Mouse (Mus musculus) midbrain, postnatal 0 days (tissue): ENCODE data around the gene Efemp2. TPM values are rescaled to one million over a fixed set of nuclear protein-coding genes. Genes with fewer than 3 reads are reported as not detected.

Experiments
- ATAC-seq: fragments of 200-750 bp; cut with Nextera tagmentation; 2 replicates; pipeline ENCODE4 v1.8.0; 2017; ENCODE audit warnings: moderate number of reproducible peaks, mild to moderate bottlenecking, moderate TSS enrichment, moderate library complexity; ENCODE audit not compliant: low FRiP score
- DNase-seq: peaks from one replicate; pipeline ENCODE4 v3.0.0-alpha.2; 2015; ENCODE audit warnings: low spot score
- H3K27ac ChIP-seq: fragments of 300-500 bp; sonication (generic); 2 replicates; pipeline ENCODE4 v1.5.1; 2014; ENCODE audit warnings: low read depth, mild to moderate bottlenecking, low read length, mixed read lengths
- H3K27me3 ChIP-seq: fragments of 300-500 bp; sonication (generic); 2 replicates; pipeline ENCODE4 v1.6.1; 2014; ENCODE audit warnings: low read length, control low read depth, mixed read lengths; ENCODE audit not compliant: insufficient read depth
- H3K36me3 ChIP-seq: fragments of 300-500 bp; sonication (generic); 2 replicates; pipeline ENCODE4 v1.6.1; 2014; ENCODE audit warnings: low read length, control low read depth, mixed read lengths; ENCODE audit not compliant: insufficient read depth
- H3K4me1 ChIP-seq: fragments of 300-500 bp; sonication (generic); 2 replicates; pipeline ENCODE4 v1.6.1; 2014; ENCODE audit warnings: mild to moderate bottlenecking, control low read depth, antibody characterized with exemption, low read length, mixed read lengths; ENCODE audit not compliant: insufficient read depth
- H3K4me2 ChIP-seq: fragments of 300-500 bp; sonication (generic); 2 replicates; pipeline ENCODE4 v1.6.1; 2014; ENCODE audit warnings: low read depth, mild to moderate bottlenecking, low read length, mixed read lengths; ENCODE audit not compliant: poor library complexity, severe bottlenecking
- H3K4me3 ChIP-seq: fragments of 300-500 bp; sonication (generic); 2 replicates; pipeline ENCODE4 v1.5.1; 2014; ENCODE audit warnings: low read depth, mild to moderate bottlenecking, low read length, moderate library complexity
- H3K9ac ChIP-seq: fragments of 300-500 bp; sonication (generic); replicated peaks from 2 replicates; pipeline ENCODE4 v1.6.1; 2014; ENCODE audit warnings: mild to moderate bottlenecking, low read length, moderate library complexity, mixed read lengths; ENCODE audit not compliant: poor library complexity, severe bottlenecking
- H3K9me3 ChIP-seq: fragments of 300-500 bp; sonication (generic); 2 replicates; pipeline ENCODE4 v1.6.1; 2016; ENCODE audit warnings: low read length, control low read depth
- CTCF ChIP-seq: IDR thresholded peaks from 2 replicates; pipeline ENCODE4 v1.5.1; 2016; ENCODE audit warnings: antibody characterized with exemption, mild to moderate bottlenecking
- WGBS: fragments of 180-500 bp; shearing (Covaris S2); extraction: QIAGEN DNeasy Blood & Tissue Kit; methylation state at CpG from one replicate; pipeline ENCODE4 v1.1.7; 2014; 5-methylcytosine and 5-hydroxymethylcytosine counted together
- polyA plus RNA-seq: library from polyadenylated mRNA; unstranded; fragments of >200 nt; fragmentation: Nextera tagmentation; extraction: Ambion mirVana; gene quantifications from 2 replicates; pipeline ENCODE4 v1.2.1, GENCODE M21; 2015
- total RNA-seq: library from RNA; depleted of rRNA; stranded (reverse); fragments of >200 nt; gene quantifications from 2 replicates; pipeline ENCODE4 v1.2.3, GENCODE M21; 2014

The Efemp2 gene
- total and polyA plus RNA-seq, 2 experiments from 2014 or later: 32.9 to 35.2 TPM

GRCm38 (mm10) chr19:5428083-5428482 is 45.7 kb upstream of the Efemp2 start:
- peak; percentile 51 for DNase-seq
- ATAC-seq: no peak
- H3K9me3 ChIP-seq: no peaks in the 10 kb centered on the region
- no peak overlapping the region for H3K4me2 ChIP-seq
- H3K27me3 ChIP-seq: no peaks in the 10 kb centered on the region
- no peak overlapping the region for H3K9ac ChIP-seq
- peaks cover 11% of the 10 kb centered on the region; the same call in 1 of the 2 replicates for H3K36me3 ChIP-seq
- 78% methylated on average over 2 of the region's 2 CpGs for WGBS
- no peak overlapping the region for H3K27ac ChIP-seq
- H3K4me3 ChIP-seq: no peak overlapping the region
- TF ChIP-seq CTCF: peak; percentile 67
- peaks cover 17% of the 10 kb centered on the region for H3K4me1 ChIP-seq

GRCm38 (mm10) chr19:5429219-5429618 is 44.5 kb upstream of the Efemp2 start:
- Histone ChIP-seq H3K4me1 (peaks cover 16% of the 10 kb centered on the region), H3K36me3 (peaks cover 11% of the 10 kb centered on the region; the same call in 1 of the 2 replicates), H3K9me3 (no peaks in the 10 kb centered on the region), H3K4me3 (no peak overlapping the region), H3K9ac (no peak overlapping the region; the same call in 1 of the 2 replicates), H3K4me2 (no peak overlapping the region), H3K27me3 (no peaks in the 10 kb centered on the region), H3K27ac (no peak overlapping the region)
- DNase-seq: no peak
- 86% methylated on average over 4 of the region's 4 CpGs for WGBS
- ATAC-seq: no peak
- TF ChIP-seq CTCF: no peak

- 68% methylated on average over 8 of the region's 8 CpGs for WGBS
- H3K27ac ChIP-seq: no peak overlapping the region
- no peak overlapping the region for H3K4me3 ChIP-seq
- H3K4me2 ChIP-seq: no peak overlapping the region
- peaks cover 16% of the 10 kb centered on the region for H3K4me1 ChIP-seq
- no peak for ATAC-seq
- H3K9me3 ChIP-seq: no peaks in the 10 kb centered on the region
- peak; percentile 26 for DNase-seq
- peaks cover 11% of the 10 kb centered on the region; the same call in 1 of the 2 replicates for H3K36me3 ChIP-seq
- H3K27me3 ChIP-seq: no peaks in the 10 kb centered on the region
- no peak overlapping the region for H3K9ac ChIP-seq
- no peak for TF ChIP-seq CTCF
These were observed 43.9 kb upstream of the Efemp2 start for GRCm38 (mm10) chr19:5429806-5430205.

- peaks cover 11% of the 10 kb centered on the region; the same call in 1 of the 2 replicates for H3K36me3 ChIP-seq
- no peak for ATAC-seq
- peaks cover 16% of the 10 kb centered on the region for H3K4me1 ChIP-seq
- no peak for TF ChIP-seq CTCF
- no peaks in the 10 kb centered on the region for H3K27me3 ChIP-seq
- H3K9ac ChIP-seq: no peak overlapping the region
- H3K4me3 ChIP-seq: no peak overlapping the region
- no peaks in the 10 kb centered on the region for H3K9me3 ChIP-seq
- 80% methylated on average over 1 of the region's 1 CpGs for WGBS
- H3K27ac ChIP-seq: no peak overlapping the region
- no peak overlapping the region for H3K4me2 ChIP-seq
- peak; percentile 15 for DNase-seq
These were observed 43.3 kb upstream of the Efemp2 start for GRCm38 (mm10) chr19:5430408-5430807.

- no peak for TF ChIP-seq CTCF
- H3K9ac ChIP-seq: no peak overlapping the region
- H3K4me1 ChIP-seq: peaks cover 5% of the 10 kb centered on the region; the same call in 1 of the 2 replicates
- no peak overlapping the region for H3K4me2 ChIP-seq
- no peak overlapping the region for H3K27ac ChIP-seq
- no peak overlapping the region for H3K4me3 ChIP-seq
- no peaks in the 10 kb centered on the region for H3K36me3 ChIP-seq
- WGBS: 82% methylated on average over 4 of the region's 4 CpGs
- no peak for DNase-seq
- no peaks in the 10 kb centered on the region for H3K9me3 ChIP-seq
- no peaks in the 10 kb centered on the region for H3K27me3 ChIP-seq
- no peak for ATAC-seq
These were observed 41.8 kb upstream of the Efemp2 start for GRCm38 (mm10) chr19:5431911-5432464.

GRCm38 (mm10) chr19:5432992-5433852 is 40.5 kb upstream of the Efemp2 start:
- Histone ChIP-seq H3K27ac (no peak overlapping the region), H3K4me3 (peak overlapping the region; percentile 12; the same call in 1 of the 2 replicates), H3K27me3 (no peaks in the 10 kb centered on the region), H3K4me1 (peaks cover 5% of the 10 kb centered on the region; the same call in 1 of the 2 replicates), H3K9ac (no peak overlapping the region; the same call in 1 of the 2 replicates), H3K4me2 (peak overlapping the region; percentile 47), H3K36me3 (no peaks in the 10 kb centered on the region), H3K9me3 (no peaks in the 10 kb centered on the region)
- DNase-seq (peak; percentile 67), ATAC-seq (no peak)
- TF ChIP-seq CTCF: peak; percentile 70
- WGBS: 12% methylated on average over 16 of the region's 16 CpGs
